Mouse (Mus musculus): ENCODE measurements around the gene Gm26657.

- TF ChIP-seq CTCF (IDR thresholded peaks at IDR 0.05; ENCODE audit: low read depth, low read length) (no peak), TAL1 (conservative IDR thresholded peaks at IDR 0.05; ENCODE audit: low read depth, low read length) (no peak), GATA2 (IDR thresholded peaks at IDR 0.05; ENCODE audit: borderline replicate concordance, low read depth, low read length) (no peak)
Measured at GRCm38 (mm10) chr4:56722346-56722745, 17.5 kb upstream of the Gm26657 start.

All from G1E (cell line).